ENCODE assay signal across 8 mouse cellular contexts in the genomic region with DNA sequence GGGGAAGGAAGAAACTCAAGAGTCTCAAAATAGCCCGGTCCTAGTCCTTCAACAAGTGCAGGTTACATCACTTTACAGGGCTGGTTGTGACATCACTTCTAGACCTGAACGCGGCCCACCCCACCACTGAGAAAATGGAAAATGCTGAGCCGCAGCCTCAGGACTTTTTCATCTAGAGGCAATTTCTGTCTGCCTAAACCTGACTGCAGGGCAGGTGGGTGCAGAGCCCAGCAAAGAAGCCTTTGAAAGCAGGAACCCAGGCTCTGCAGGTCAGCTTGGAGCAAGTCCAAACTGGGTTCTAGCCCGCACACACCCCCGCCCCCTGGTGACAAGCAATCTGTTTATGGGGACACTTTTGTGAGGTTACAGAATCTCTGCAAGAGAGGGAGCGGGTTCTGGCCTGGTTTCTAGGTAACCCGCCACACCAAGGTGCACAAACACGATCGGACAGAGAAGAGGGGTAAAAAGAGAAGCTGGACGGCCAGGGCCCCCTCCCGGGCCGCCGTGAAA.
DNase-seq lines count a peak whose midpoint lies in the region; ATAC-seq and TF ChIP-seq lines count a peak whose summit lies in the region.

No protein-coding gene starts in this region.

- peaks cover 3% of the 10 kb centered on the region; the same call in 1 of the 2 replicates for H3K4me1 ChIP-seq in cerebellum, adult 2 months (ENCODE audit: control insufficient read depth, insufficient read depth, low read length)
- H3K4me1 ChIP-seq in heart, embryonic 12.5 days (replicated peaks), result peaks cover 43% of the 10 kb centered on the region
- H3K4me1 ChIP-seq in lung, embryonic 16.5 days (replicated peaks; ENCODE audit: control insufficient read depth, insufficient read depth, low read length), result peaks cover 53% of the 10 kb centered on the region

- peak overlapping the region; percentile 82 for H3K9ac ChIP-seq in heart, embryonic 12.5 days
- H3K9ac ChIP-seq in lung, embryonic 16.5 days (ENCODE audit: low read length), result peak overlapping the region; percentile 88

- TF ChIP-seq CTCF in cerebellum, adult 2 months (IDR thresholded peaks at IDR 0.05; ENCODE audit: borderline replicate concordance, insufficient read depth, low read depth, low read length), result no peak

- peak overlapping the region; percentile 88 for H3K4me2 ChIP-seq in heart, embryonic 12.5 days
- H3K4me2 ChIP-seq in lung, embryonic 16.5 days (ENCODE audit: low read depth, low read length), result peak overlapping the region; percentile 79

- DNase-seq in 416B (ENCODE audit: low read depth), result peak; percentile 84
- DNase-seq in cerebellum, adult 2 months, result peak in 1 of 2 experiments; percentile 92
- DNase-seq in kidney, postnatal 10 days, result peak; percentile 72
- no peak for DNase-seq in Muller cell, postnatal 12 days (ENCODE audit: inconsistent ontology term)

- H3K27me3 ChIP-seq in cerebellum, adult 2 months (ENCODE audit: control insufficient read depth, insufficient read depth, low read length), result no peaks in the 10 kb centered on the region
- H3K27me3 ChIP-seq in heart, embryonic 12.5 days (replicated peaks), result no peaks in the 10 kb centered on the region
- H3K27me3 ChIP-seq in lung, embryonic 16.5 days (ENCODE audit: control insufficient read depth, insufficient read depth, low read depth, low read length), result no peaks in the 10 kb centered on the region

- H3K4me3 ChIP-seq in cerebellum, adult 2 months (replicated peaks; ENCODE audit: insufficient read depth, low read depth, low read length), result peak overlapping the region; percentile 73
- H3K4me3 ChIP-seq in heart, embryonic 12.5 days, result peak overlapping the region; percentile 65
- peak overlapping the region; percentile 58 for H3K4me3 ChIP-seq in lung, embryonic 16.5 days (ENCODE audit: low read length)

- WGBS in cerebellum, adult 2 months, result under 1% methylated on average over 14 of the region's 14 CpGs
- under 1% methylated on average over 14 of the region's 14 CpGs for WGBS in heart, embryonic 12.5 days
- WGBS in lung, embryonic 16.5 days, result 2% methylated on average over 14 of the region's 14 CpGs

- H3K9me3 ChIP-seq in heart, embryonic 12.5 days (replicated peaks), result no peaks in the 10 kb centered on the region
- no peaks in the 10 kb centered on the region for H3K9me3 ChIP-seq in lung, embryonic 16.5 days (ENCODE audit: control insufficient read depth, low read length)

- no peak for TF ChIP-seq POLR2A in cerebellum, adult 2 months (IDR thresholded peaks at IDR 0.05; ENCODE audit: borderline replicate concordance, insufficient read depth, low read length)

- ATAC-seq in CD4-positive, CD25-positive, alpha-beta regulatory T cell, adult 4 months, result peak; percentile 5
- ATAC-seq in heart, embryonic 12.5 days (ENCODE audit: insufficient number of reproducible peaks, low FRiP score), result no peak
- ATAC-seq in lung, embryonic 16.5 days (ENCODE audit: low read depth), result peak; percentile 13; the same call in 1 of the 2 replicates
- ATAC-seq in neutrophil, adult 5-6 weeks (ENCODE audit: extremely low read depth, insufficient number of reproducible peaks, low FRiP score, poor library complexity, severe bottlenecking), result peak; percentile 49

- no peaks in the 10 kb centered on the region for H3K36me3 ChIP-seq in heart, embryonic 12.5 days
- H3K36me3 ChIP-seq in lung, embryonic 16.5 days (ENCODE audit: control insufficient read depth, insufficient read depth, low read length), result no peaks in the 10 kb centered on the region

- H3K27ac ChIP-seq in cerebellum, adult 2 months (ENCODE audit: insufficient read depth, low read length), result peak overlapping the region; percentile 97
- H3K27ac ChIP-seq in heart, embryonic 12.5 days (ENCODE audit: poor library complexity, severe bottlenecking), result peak overlapping the region; percentile 96
- H3K27ac ChIP-seq in lung, embryonic 16.5 days (ENCODE audit: low read length), result peak overlapping the region; percentile 98
